Mouse (Mus musculus): ENCODE measurements around the gene Lpp. TPM values are rescaled to one million over a fixed set of nuclear protein-coding genes. Genes with fewer than 3 reads are reported as not detected.
A peak's percentile ranks its signal among the peaks of the same experiment; 100 is the strongest.

The Lpp gene
- polyA plus RNA-seq (2015; fragmentation: Nextera tagmentation; extraction: Ambion mirVana), result 11.4 and 11.5 TPM in 2 replicates

GRCm38 (mm10) chr16:24392651-24393555 lies at the start of gene Lpp:
Gene Lpp, plus strand, starts transcription at chr16:24393507.
- Histone ChIP-seq H3K4me1 (replicated peaks) (peaks cover 22% of the 10 kb centered on the region), H3K9ac (peak within 1 kb of the TSS; percentile 75), H3K36me3 (no peaks in the 10 kb centered on the region), H3K27me3 (no peaks in the 10 kb centered on the region), H3K4me3 (peak within 1 kb of the TSS; percentile 85), H3K27ac (replicated peaks) (peak within 1 kb of the TSS; percentile 88), H3K9me3 (no peaks in the 10 kb centered on the region), H3K4me2 (peak within 1 kb of the TSS; percentile 93)
- ATAC-seq (ENCODE audit: low FRiP score, low read depth), result peak; percentile 83
- 2% methylated on average over 42 of the region's 42 CpGs for WGBS

DNA sequence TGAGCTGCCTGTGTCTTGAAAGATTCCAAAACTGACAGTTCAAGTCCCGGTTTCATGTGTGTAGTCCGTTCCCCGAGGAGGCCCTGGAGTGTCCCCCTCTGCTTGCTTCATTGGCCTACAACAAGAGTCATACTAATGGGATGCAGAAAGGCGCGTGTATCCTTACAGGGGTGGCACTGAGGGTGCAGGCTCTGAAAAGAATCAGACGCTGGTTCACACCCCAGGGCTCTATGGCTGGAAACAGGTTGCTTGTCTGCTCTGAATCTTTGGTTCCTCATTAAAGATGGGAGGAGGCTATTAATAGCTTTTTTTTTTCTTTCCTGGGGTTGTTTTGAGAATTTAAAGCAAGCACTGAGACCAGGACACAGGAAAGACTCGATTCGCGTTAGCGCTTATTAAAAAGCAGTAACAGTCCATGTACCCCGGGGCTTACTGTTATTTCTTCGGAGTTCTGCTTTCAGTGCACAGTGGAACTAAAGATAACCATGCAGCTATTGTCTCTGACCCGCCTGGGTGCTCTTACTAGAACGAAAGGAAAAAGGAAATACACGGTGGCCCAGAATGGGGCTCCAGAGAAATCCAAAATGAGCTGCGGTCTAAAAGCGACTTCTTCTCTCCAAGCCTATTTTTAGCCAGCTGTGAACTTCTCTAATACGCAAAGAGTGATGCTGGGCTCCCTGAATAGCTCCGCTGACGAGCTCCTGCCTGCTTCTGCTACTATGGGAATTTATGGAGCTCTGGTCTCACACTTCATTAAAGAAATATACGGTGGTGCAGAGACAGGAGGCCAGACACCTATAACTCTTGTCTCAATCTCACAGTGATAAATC lies 45.5 kb upstream of the Lpp start:
- WGBS, result 43% methylated on average over 21 of the region's 21 CpGs

DNA sequence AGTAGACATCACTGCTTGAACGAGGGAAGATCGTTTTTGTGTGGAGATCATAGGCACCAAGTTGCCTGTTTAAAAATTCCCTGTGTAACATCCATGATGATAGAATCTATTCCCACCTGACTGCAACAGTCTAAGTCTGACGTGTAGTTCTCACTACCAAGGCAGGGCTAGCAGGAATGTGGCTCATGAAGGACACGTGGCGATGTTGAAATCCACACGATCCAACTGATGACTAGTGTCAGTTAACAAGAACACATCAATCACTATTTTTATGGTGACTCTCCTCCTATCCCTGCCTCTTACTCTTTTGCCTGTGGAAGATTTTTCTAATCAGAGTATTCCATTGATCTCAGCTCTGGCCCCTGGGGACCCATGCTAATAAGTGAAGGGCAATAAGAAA lies 43.0 kb upstream of the Lpp start:
- H3K4me2 ChIP-seq, result no peak overlapping the region
- ATAC-seq (ENCODE audit: low FRiP score, low read depth), result no peak
- no peak overlapping the region for H3K27ac ChIP-seq (replicated peaks)
- H3K4me1 ChIP-seq (replicated peaks), result peaks cover 9% of the 10 kb centered on the region; the same call in 1 of the 2 replicates
- no peaks in the 10 kb centered on the region for H3K27me3 ChIP-seq
- no peaks in the 10 kb centered on the region for H3K9me3 ChIP-seq
- H3K4me3 ChIP-seq, result no peak overlapping the region
- no peak overlapping the region for H3K9ac ChIP-seq
- H3K36me3 ChIP-seq, result no peaks in the 10 kb centered on the region
- 86% methylated on average over 6 of the region's 6 CpGs for WGBS

More for the DNA sequence above, 45.5 kb upstream of the Lpp start:
- no peak for ATAC-seq (ENCODE audit: low FRiP score, low read depth)
- no peaks in the 10 kb centered on the region for H3K36me3 ChIP-seq
- no peak overlapping the region for H3K27ac ChIP-seq (replicated peaks)
- no peaks in the 10 kb centered on the region for H3K9me3 ChIP-seq
- no peaks in the 10 kb centered on the region for H3K27me3 ChIP-seq
- H3K4me2 ChIP-seq, result peak overlapping the region; percentile 37
- no peak overlapping the region for H3K4me3 ChIP-seq
- H3K9ac ChIP-seq, result no peak overlapping the region
- peaks cover 9% of the 10 kb centered on the region; the same call in 1 of the 2 replicates for H3K4me1 ChIP-seq (replicated peaks)

- Histone ChIP-seq H3K9me3 (no peaks in the 10 kb centered on the region), H3K36me3 (no peaks in the 10 kb centered on the region), H3K4me2 (no peak overlapping the region), H3K27ac (replicated peaks) (no peak overlapping the region), H3K27me3 (no peaks in the 10 kb centered on the region), H3K9ac (no peak overlapping the region), H3K4me3 (no peak overlapping the region), H3K4me1 (replicated peaks) (peaks cover 9% of the 10 kb centered on the region; the same call in 1 of the 2 replicates)
- no peak for ATAC-seq (ENCODE audit: low FRiP score, low read depth)
- 77% methylated on average over 6 of the region's 6 CpGs for WGBS
Observed at GRCm38 (mm10) chr16:24350751-24351150, 42.6 kb upstream of the Lpp start.

GRCm38 (mm10) chr16:24351811-24352210 lies 41.5 kb upstream of the Lpp start:
- Histone ChIP-seq H3K9me3 (no peaks in the 10 kb centered on the region), H3K4me2 (no peak overlapping the region), H3K27me3 (no peaks in the 10 kb centered on the region), H3K36me3 (no peaks in the 10 kb centered on the region), H3K4me1 (replicated peaks) (peaks cover 9% of the 10 kb centered on the region; the same call in 1 of the 2 replicates), H3K4me3 (no peak overlapping the region), H3K27ac (replicated peaks) (no peak overlapping the region), H3K9ac (no peak overlapping the region)
- ATAC-seq (ENCODE audit: low FRiP score, low read depth), result no peak
- WGBS, result 100% methylated on average over 1 of the region's 1 CpGs

GRCm38 (mm10) chr16:24353816-24354215 lies 39.5 kb upstream of the Lpp start:
- Histone ChIP-seq H3K4me1 (replicated peaks) (no peaks in the 10 kb centered on the region), H3K4me3 (no peak overlapping the region), H3K36me3 (no peaks in the 10 kb centered on the region), H3K9ac (no peak overlapping the region), H3K27me3 (no peaks in the 10 kb centered on the region), H3K4me2 (no peak overlapping the region), H3K27ac (replicated peaks) (no peak overlapping the region), H3K9me3 (no peaks in the 10 kb centered on the region)
- 9% methylated on average over 3 of the region's 3 CpGs for WGBS
- ATAC-seq (ENCODE audit: low FRiP score, low read depth), result no peak

DNA sequence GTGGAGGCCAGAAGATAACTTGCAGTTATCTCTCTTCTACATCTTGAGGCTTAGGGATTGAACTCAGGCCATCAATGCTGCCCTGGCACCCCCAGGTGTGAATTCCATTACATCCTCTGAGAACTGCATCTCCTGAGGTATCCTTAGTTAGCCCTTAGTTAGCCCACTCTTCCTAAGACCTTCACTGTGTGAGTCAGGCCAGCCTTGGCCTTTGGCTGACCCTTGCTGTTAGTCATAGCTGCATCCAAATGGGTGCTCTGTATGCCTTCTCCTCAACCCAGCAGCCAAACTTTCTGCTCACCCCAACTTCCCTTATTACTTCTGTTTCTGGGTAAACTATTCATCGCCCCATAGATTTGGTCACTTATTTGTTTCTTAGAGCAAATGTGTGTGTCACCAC lies 31.6 kb upstream of the Lpp start:
- Histone ChIP-seq H3K27me3 (no peaks in the 10 kb centered on the region), H3K4me3 (no peak overlapping the region), H3K4me1 (replicated peaks) (no peaks in the 10 kb centered on the region), H3K9me3 (no peaks in the 10 kb centered on the region), H3K9ac (no peak overlapping the region), H3K4me2 (no peak overlapping the region), H3K27ac (replicated peaks) (no peak overlapping the region), H3K36me3 (no peaks in the 10 kb centered on the region)
- no peak for ATAC-seq (ENCODE audit: low FRiP score, low read depth)
- 100% methylated on average over 1 of the region's 1 CpGs for WGBS

- no peak overlapping the region for H3K4me2 ChIP-seq
- H3K27me3 ChIP-seq, result 0 out of 2 replicates have a peak, but pooled peaks cover 5% of the 10 kb centered on the region
- no peaks in the 10 kb centered on the region for H3K4me1 ChIP-seq (replicated peaks)
- no peaks in the 10 kb centered on the region for H3K36me3 ChIP-seq
- no peak overlapping the region for H3K4me3 ChIP-seq
- no peak overlapping the region for H3K9ac ChIP-seq
- no peak for ATAC-seq (ENCODE audit: low FRiP score, low read depth)
- H3K9me3 ChIP-seq, result no peaks in the 10 kb centered on the region
- H3K27ac ChIP-seq (replicated peaks), result no peak overlapping the region
- WGBS, result 88% methylated on average over 7 of the region's 7 CpGs
Observed at GRCm38 (mm10) chr16:24364030-24364687, 29.1 kb upstream of the Lpp start.

GRCm38 (mm10) chr16:24365900-24366299 lies 27.4 kb upstream of the Lpp start:
- no peak for ATAC-seq (ENCODE audit: low FRiP score, low read depth)
- no peaks in the 10 kb centered on the region for H3K9me3 ChIP-seq
- H3K4me3 ChIP-seq, result no peak overlapping the region
- H3K36me3 ChIP-seq, result no peaks in the 10 kb centered on the region
- WGBS, result 63% methylated on average over 4 of the region's 4 CpGs
- H3K4me2 ChIP-seq, result no peak overlapping the region
- H3K4me1 ChIP-seq (replicated peaks), result no peaks in the 10 kb centered on the region
- H3K27ac ChIP-seq (replicated peaks), result no peak overlapping the region
- H3K9ac ChIP-seq, result no peak overlapping the region
- H3K27me3 ChIP-seq, result 0 out of 2 replicates have a peak, but pooled peaks cover 5% of the 10 kb centered on the region

- WGBS, result 76% methylated on average over 6 of the region's 6 CpGs
- Histone ChIP-seq H3K27ac (replicated peaks) (no peak overlapping the region), H3K9ac (no peak overlapping the region), H3K27me3 (0 out of 2 replicates have a peak, but pooled peaks cover 5% of the 10 kb centered on the region), H3K4me2 (no peak overlapping the region), H3K36me3 (no peaks in the 10 kb centered on the region), H3K4me1 (replicated peaks) (no peaks in the 10 kb centered on the region), H3K9me3 (no peaks in the 10 kb centered on the region), H3K4me3 (no peak overlapping the region)
- no peak for ATAC-seq (ENCODE audit: low FRiP score, low read depth)
Observed at GRCm38 (mm10) chr16:24367071-24367470, 26.2 kb upstream of the Lpp start.

DNA sequence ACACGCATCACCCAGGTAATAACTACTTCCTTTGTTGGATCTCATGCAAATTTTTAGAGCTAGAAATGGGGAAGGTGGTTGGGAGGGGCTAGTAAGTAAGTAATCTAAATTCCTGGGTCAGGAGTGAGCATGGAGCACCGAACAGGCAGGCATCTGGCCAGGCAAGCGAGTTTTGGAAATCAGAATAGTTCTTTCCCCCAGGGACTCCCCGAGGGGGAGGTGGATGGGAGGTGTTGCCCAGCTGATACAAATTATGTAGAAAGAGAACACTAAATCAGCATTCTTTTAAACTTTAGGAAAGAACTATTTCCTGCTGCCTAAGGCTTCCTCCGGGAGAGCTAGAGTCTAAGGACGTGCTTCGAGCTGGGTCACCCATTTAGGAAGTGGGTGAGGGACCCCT lies 25.8 kb upstream of the Lpp start:
- no peak for ATAC-seq (ENCODE audit: low FRiP score, low read depth)
- no peak overlapping the region for H3K4me2 ChIP-seq
- H3K9me3 ChIP-seq, result no peaks in the 10 kb centered on the region
- H3K4me3 ChIP-seq, result no peak overlapping the region
- no peaks in the 10 kb centered on the region for H3K4me1 ChIP-seq (replicated peaks)
- H3K9ac ChIP-seq, result no peak overlapping the region
- H3K27me3 ChIP-seq, result 0 out of 2 replicates have a peak, but pooled peaks cover 5% of the 10 kb centered on the region
- 77% methylated on average over 7 of the region's 7 CpGs for WGBS
- H3K36me3 ChIP-seq, result no peaks in the 10 kb centered on the region
- no peak overlapping the region for H3K27ac ChIP-seq (replicated peaks)

Measured in hindbrain, embryonic 15.5 days (tissue).